Mouse (Mus musculus) ES-Bruce4 (cell line): ENCODE results near the gene Lrig1. TPM values are rescaled to one million over a fixed set of nuclear protein-coding genes. Genes with fewer than 3 reads are reported as not detected.

Experiments used
- H3K27ac ChIP-seq: 2 replicates; pipeline ENCODE4 v1.5.1; 2012; ENCODE audit warnings: low read length, inconsistent platforms; ENCODE audit not compliant: insufficient read depth
- H3K27me3 ChIP-seq: 2 replicates; pipeline ENCODE4 v1.6.1; 2012; ENCODE audit warnings: mild to moderate bottlenecking, low read length, inconsistent platforms; ENCODE audit not compliant: control insufficient read depth, poor library complexity, insufficient read depth, severe bottlenecking
- H3K36me3 ChIP-seq: 2 replicates; pipeline ENCODE4 v1.6.1; 2012; ENCODE audit warnings: inconsistent platforms, mild to moderate bottlenecking, low read length, moderate library complexity; ENCODE audit not compliant: control insufficient read depth, poor library complexity, insufficient read depth, severe bottlenecking
- H3K4me1 ChIP-seq: one replicate; pipeline ENCODE4 v1.8.1; 2011; ENCODE audit warnings: low read length; ENCODE audit not compliant: control insufficient read depth, insufficient read depth
- H3K4me3 ChIP-seq: 2 replicates; pipeline ENCODE4 v1.5.1; 2011; ENCODE audit warnings: low read depth, mild to moderate bottlenecking, low read length
- H3K9ac ChIP-seq: 2 replicates; pipeline ENCODE4 v1.6.1; 2012; ENCODE audit warnings: low read depth, mild to moderate bottlenecking, inconsistent platforms; ENCODE audit not compliant: poor library complexity, severe bottlenecking
- H3K9me3 ChIP-seq: replicated peaks from 2 replicates; pipeline ENCODE4 v1.6.1; 2012; ENCODE audit warnings: mild to moderate bottlenecking, low read length, inconsistent platforms; ENCODE audit not compliant: control insufficient read depth, poor library complexity, insufficient read depth, severe bottlenecking
- CTCF ChIP-seq: IDR thresholded peaks from one replicate; pipeline ENCODE4 v1.8.1; 2011; ENCODE audit warnings: low read depth, low read length
- EP300 ChIP-seq: IDR thresholded peaks from 2 replicates; pipeline ENCODE4 v1.6.1; 2011; ENCODE audit warnings: low read depth, low read length; ENCODE audit not compliant: insufficient read depth
- POLR2A ChIP-seq: IDR thresholded peaks from one replicate; pipeline ENCODE4 v1.8.1; 2011; ENCODE audit warnings: low read length; ENCODE audit not compliant: insufficient read depth
- polyA plus RNA-seq: library from polyadenylated mRNA; stranded (reverse); fragments of >200 nt; gene quantifications from 2 replicates; pipeline ENCODE4 v1.2.4, GENCODE M21; 2011; ENCODE audit warnings: low read depth; ENCODE audit not compliant: missing spikeins, insufficient read depth, insufficient read length

Lrig1 gene
- polyA plus RNA-seq, 1 experiment = 7.3 TPM

- Histone ChIP-seq H3K9me3 (no peaks in the 10 kb centered on the region), H3K4me3 (no peak overlapping the region), H3K27ac (no peak overlapping the region), H3K4me1 (no peaks in the 10 kb centered on the region), H3K9ac (no peak overlapping the region), H3K36me3 (no peaks in the 10 kb centered on the region), H3K27me3 (no peaks in the 10 kb centered on the region)
- no peak for TF ChIP-seq POLR2A
- TF ChIP-seq CTCF = no peak
Observed at GRCm38 (mm10) chr6:94714815-94715644, 15.1 kb upstream of the Lrig1 start.

GRCm38 (mm10) chr6:94709832-94710231 is 9.9 kb upstream of the Lrig1 start:
- no peak overlapping the region for H3K27ac ChIP-seq
- H3K9ac ChIP-seq = no peak overlapping the region
- no peaks in the 10 kb centered on the region for H3K36me3 ChIP-seq
- TF ChIP-seq CTCF (no peak), POLR2A (no peak)
- H3K9me3 ChIP-seq = no peaks in the 10 kb centered on the region; the same call in 1 of the 2 replicates
- no peaks in the 10 kb centered on the region for H3K27me3 ChIP-seq
- H3K4me1 ChIP-seq = no peaks in the 10 kb centered on the region
- H3K4me3 ChIP-seq = no peak overlapping the region

GRCm38 (mm10) chr6:94709150-94709549 is 9.2 kb upstream of the Lrig1 start:
- no peaks in the 10 kb centered on the region for H3K27me3 ChIP-seq
- H3K4me1 ChIP-seq = no peaks in the 10 kb centered on the region
- no peak overlapping the region for H3K27ac ChIP-seq
- H3K9me3 ChIP-seq = no peaks in the 10 kb centered on the region; the same call in 1 of the 2 replicates
- no peak overlapping the region for H3K9ac ChIP-seq
- no peaks in the 10 kb centered on the region for H3K36me3 ChIP-seq
- H3K4me3 ChIP-seq = no peak overlapping the region
- TF ChIP-seq CTCF (no peak), POLR2A (no peak), EP300 (no peak)

GRCm38 (mm10) chr6:94707254-94707653 is 7.3 kb upstream of the Lrig1 start:
- no peaks in the 10 kb centered on the region for H3K4me1 ChIP-seq
- H3K27me3 ChIP-seq = no peaks in the 10 kb centered on the region
- TF ChIP-seq POLR2A (no peak), EP300 (no peak), CTCF (no peak)
- H3K9ac ChIP-seq = no peak overlapping the region
- no peaks in the 10 kb centered on the region; the same call in 1 of the 2 replicates for H3K9me3 ChIP-seq
- no peak overlapping the region for H3K27ac ChIP-seq
- no peaks in the 10 kb centered on the region for H3K36me3 ChIP-seq
- H3K4me3 ChIP-seq = no peak overlapping the region

GRCm38 (mm10) chr6:94705931-94706330 is 6.0 kb upstream of the Lrig1 start:
- Histone ChIP-seq H3K9me3 (no peaks in the 10 kb centered on the region; the same call in 1 of the 2 replicates), H3K9ac (no peak overlapping the region), H3K27me3 (no peaks in the 10 kb centered on the region), H3K4me3 (no peak overlapping the region), H3K4me1 (no peaks in the 10 kb centered on the region), H3K36me3 (no peaks in the 10 kb centered on the region), H3K27ac (no peak overlapping the region)
- TF ChIP-seq POLR2A (no peak), CTCF (no peak), EP300 (no peak)

GRCm38 (mm10) chr6:94702993-94703392 is 3.0 kb upstream of the Lrig1 start:
- Histone ChIP-seq H3K9me3 (no peaks in the 10 kb centered on the region), H3K4me3 (no peak overlapping the region), H3K4me1 (no peaks in the 10 kb centered on the region), H3K9ac (no peak overlapping the region), H3K36me3 (no peaks in the 10 kb centered on the region), H3K27ac (no peak overlapping the region), H3K27me3 (no peaks in the 10 kb centered on the region; the same call in 1 of the 2 replicates)
- no peak for TF ChIP-seq EP300
- TF ChIP-seq POLR2A = no peak
- TF ChIP-seq CTCF = no peak
